ENCODE assay signal across 19 mouse cellular contexts in genomic region chr11:63677921-63678320, GRCm38 (mm10).
DNase-seq lines count a peak whose midpoint lies in the region; ATAC-seq lines count a peak whose summit lies in the region.
"Had no signal": no experiment of that assay in that cellular context is flagged by ENCODE, and none has a peak within 500 bp of the region (broad histone marks: within the 10 kb centered on the region; RNA-seq: fewer than 3 reads in every experiment).

No protein-coding gene starts in this region.

- no peak overlapping the region for H3K27ac ChIP-seq in forebrain, embryonic 13.5 days
- H3K27ac ChIP-seq in forebrain, embryonic 11.5 days (ENCODE audit: low read depth, low read length), result no peak overlapping the region
- H3K27ac ChIP-seq in midbrain, embryonic 10.5 days (replicated peaks), result peak overlapping the region; percentile 49; the same call in 1 of the 2 replicates
- no peak overlapping the region for H3K27ac ChIP-seq in midbrain, embryonic 15.5 days
- 0 out of 2 replicates have a peak overlapping the region, but pooled peaks have one; percentile 13 for H3K27ac ChIP-seq in neural tube, embryonic 13.5 days (replicated peaks)
- H3K27ac ChIP-seq: embryonic facial prominence, embryonic 13.5 days; heart, embryonic 15.5 days had no signal

- ATAC-seq in forebrain, embryonic 13.5 days, result no peak
- ATAC-seq in forebrain, embryonic 11.5 days (replicated peaks; ENCODE audit: low FRiP score), result no peak
- no peak for ATAC-seq in midbrain, embryonic 15.5 days (replicated peaks)
- ATAC-seq in neural tube, embryonic 13.5 days (ENCODE audit: low read depth), result no peak
- ATAC-seq: hindbrain, embryonic 16.5 days; inflammation-experienced regulatory T-cells, adult 6 months had no signal

- H3K9ac ChIP-seq in forebrain, embryonic 13.5 days, result no peak overlapping the region
- no peak overlapping the region for H3K9ac ChIP-seq in forebrain, embryonic 11.5 days (ENCODE audit: low read length)
- H3K9ac ChIP-seq in midbrain, embryonic 15.5 days, result no peak overlapping the region
- no peak overlapping the region for H3K9ac ChIP-seq in neural tube, embryonic 13.5 days
- H3K9ac ChIP-seq: embryonic facial prominence, embryonic 13.5 days; heart, embryonic 15.5 days had no signal

- H3K27me3 ChIP-seq in forebrain, embryonic 13.5 days, result 0 out of 2 replicates have a peak, but pooled peaks cover 4% of the 10 kb centered on the region
- H3K27me3 ChIP-seq in forebrain, embryonic 11.5 days (ENCODE audit: control insufficient read depth, insufficient read depth, low read length), result no peaks in the 10 kb centered on the region
- peaks cover 10% of the 10 kb centered on the region for H3K27me3 ChIP-seq in midbrain, embryonic 10.5 days (ENCODE audit: low read depth, poor library complexity, severe bottlenecking)
- H3K27me3 ChIP-seq in midbrain, embryonic 15.5 days (replicated peaks), result no peaks in the 10 kb centered on the region
- no peaks in the 10 kb centered on the region for H3K27me3 ChIP-seq in neural tube, embryonic 13.5 days
- H3K27me3 ChIP-seq: embryonic facial prominence, embryonic 13.5 days; heart, embryonic 15.5 days had no signal

- no peak overlapping the region for H3K4me3 ChIP-seq in forebrain, embryonic 13.5 days
- H3K4me3 ChIP-seq in forebrain, embryonic 11.5 days (ENCODE audit: low read depth, low read length), result no peak overlapping the region
- no peak overlapping the region for H3K4me3 ChIP-seq in midbrain, embryonic 10.5 days
- no peak overlapping the region for H3K4me3 ChIP-seq in midbrain, embryonic 15.5 days
- H3K4me3 ChIP-seq in neural tube, embryonic 13.5 days, result no peak overlapping the region
- H3K4me3 ChIP-seq: embryonic facial prominence, embryonic 13.5 days; heart, embryonic 15.5 days; hindbrain, embryonic 10.5 days had no signal

- H3K9me3 ChIP-seq in forebrain, embryonic 13.5 days (replicated peaks), result no peaks in the 10 kb centered on the region
- no peaks in the 10 kb centered on the region for H3K9me3 ChIP-seq in forebrain, embryonic 11.5 days (ENCODE audit: control insufficient read depth, low read length)
- no peaks in the 10 kb centered on the region for H3K9me3 ChIP-seq in midbrain, embryonic 10.5 days (replicated peaks)
- H3K9me3 ChIP-seq in midbrain, embryonic 15.5 days, result no peaks in the 10 kb centered on the region
- no peaks in the 10 kb centered on the region for H3K9me3 ChIP-seq in neural tube, embryonic 13.5 days
- H3K9me3 ChIP-seq: embryonic facial prominence, embryonic 13.5 days; heart, embryonic 15.5 days; hindbrain, embryonic 10.5 days had no signal

- peaks cover 9% of the 10 kb centered on the region for H3K4me1 ChIP-seq in forebrain, embryonic 13.5 days
- H3K4me1 ChIP-seq in forebrain, embryonic 11.5 days (replicated peaks; ENCODE audit: control insufficient read depth, insufficient read depth, low read length), result peaks cover 4% of the 10 kb centered on the region; the same call in 1 of the 2 replicates
- H3K4me1 ChIP-seq in midbrain, embryonic 10.5 days, result peaks cover 30% of the 10 kb centered on the region
- H3K4me1 ChIP-seq in midbrain, embryonic 15.5 days, result peaks cover 11% of the 10 kb centered on the region; the same call in 1 of the 2 replicates
- peaks cover 10% of the 10 kb centered on the region for H3K4me1 ChIP-seq in neural tube, embryonic 13.5 days (replicated peaks)
- H3K4me1 ChIP-seq: heart, embryonic 15.5 days had no signal

- WGBS in forebrain, embryonic 13.5 days, result 58% methylated on average over 11 of the region's 11 CpGs
- 84% methylated on average over 11 of the region's 11 CpGs for WGBS in forebrain, embryonic 11.5 days
- 88% methylated on average over 11 of the region's 11 CpGs for WGBS in midbrain, embryonic 10.5 days
- 80% methylated on average over 11 of the region's 11 CpGs for WGBS in midbrain, embryonic 15.5 days
- 76% methylated on average over 11 of the region's 11 CpGs for WGBS in neural tube, embryonic 13.5 days

- peak overlapping the region; percentile 26; the same call in 1 of the 2 replicates for H3K4me2 ChIP-seq in forebrain, embryonic 13.5 days
- H3K4me2 ChIP-seq in forebrain, embryonic 11.5 days (ENCODE audit: low read depth, low read length, severe bottlenecking), result no peak overlapping the region
- H3K4me2 ChIP-seq in midbrain, embryonic 15.5 days, result no peak overlapping the region
- H3K4me2 ChIP-seq in neural tube, embryonic 13.5 days, result no peak overlapping the region
- H3K4me2 ChIP-seq: embryonic facial prominence, embryonic 13.5 days; heart, embryonic 11.5 days; heart, embryonic 15.5 days had no signal

- DNase-seq in forebrain, embryonic 11.5 days (ENCODE audit: low spot score), result no peak
- no peak for DNase-seq in midbrain, embryonic 10.5 days (ENCODE audit: low spot score)
- no peak for DNase-seq in neural tube, embryonic 10.5 days (ENCODE audit: extremely low spot score, low spot score)
- DNase-seq in embryo, embryonic 9.5 days (ENCODE audit: extremely low spot score), result no peak
- DNase-seq: adrenal gland, postnatal 10 days; cerebellum, adult 11-12 months; cerebellum, adult 9-10 months; cerebellum, postnatal 25 days; gastrocnemius, postnatal 10 days; heart, adult 18-20 months had no signal

- H3K36me3 ChIP-seq in forebrain, embryonic 13.5 days (ENCODE audit: poor library complexity, severe bottlenecking), result no peaks in the 10 kb centered on the region
- no peaks in the 10 kb centered on the region for H3K36me3 ChIP-seq in forebrain, embryonic 11.5 days (ENCODE audit: control insufficient read depth, insufficient read depth, low read length)
- no peaks in the 10 kb centered on the region for H3K36me3 ChIP-seq in midbrain, embryonic 10.5 days
- no peaks in the 10 kb centered on the region for H3K36me3 ChIP-seq in midbrain, embryonic 15.5 days (replicated peaks)
- H3K36me3 ChIP-seq in neural tube, embryonic 13.5 days, result no peaks in the 10 kb centered on the region
- H3K36me3 ChIP-seq: embryonic facial prominence, embryonic 13.5 days; heart, embryonic 15.5 days; hindbrain, embryonic 10.5 days had no signal

Comparison
In these comparisons a context has a peak if more than half of its experiments do, and no peak if none do; other contexts are left out.
1. H3K27ac ChIP-seq: peak in midbrain, embryonic 10.5 days (single experiment) and neural tube, embryonic 13.5 days (single experiment); none in forebrain, embryonic 13.5 days (single experiment), forebrain, embryonic 11.5 days (single experiment) and midbrain, embryonic 15.5 days (single experiment).